Mouse (Mus musculus) MEL (cell line): ENCODE results near the gene Abca14.

Experiments
- CHD1 ChIP-seq: IDR thresholded peaks from 2 replicates; pipeline ENCODE4 v1.6.1; 2012; ENCODE audit warnings: low read depth, mild to moderate bottlenecking, inconsistent platforms, low read length, improper control_type of control experiment
- CTCF ChIP-seq, 3 experiments: IDR thresholded peaks in 2 of 3; conservative IDR thresholded peaks in 1 of 3; 2 replicates each; pipeline ENCODE4 v1.5.1; 2011 to 2012; ENCODE audit warnings: low read length in 3 of 3, low read depth in 2 of 3, mild to moderate bottlenecking in 2 of 3, improper control_type of control experiment in 1 of 3, inconsistent platforms in 1 of 3, mixed read lengths in 1 of 3, moderate library complexity in 1 of 3; ENCODE audit not compliant: control insufficient read depth in 1 of 3, insufficient read depth in 1 of 3, poor library complexity in 1 of 3, severe bottlenecking in 1 of 3
- E2F4 ChIP-seq: IDR thresholded peaks from 2 replicates; pipeline ENCODE4 v1.6.1; 2011; ENCODE audit warnings: low read depth, low read length, improper control_type of control experiment, borderline replicate concordance
- ETS1 ChIP-seq: IDR thresholded peaks from 2 replicates; pipeline ENCODE4 v1.6.1; 2012; ENCODE audit warnings: low read depth, mild to moderate bottlenecking, inconsistent platforms, low read length, improper control_type of control experiment, moderate library complexity
- POLR2AphosphoS2 ChIP-seq: IDR thresholded peaks from 2 replicates; pipeline ENCODE4 v1.6.1; 2011; ENCODE audit warnings: low read length, improper control_type of control experiment
- POLR2AphosphoS5 ChIP-seq: IDR thresholded peaks from 2 replicates; pipeline ENCODE4 v1.6.1; 2012; ENCODE audit warnings: low read depth, borderline replicate concordance, mild to moderate bottlenecking, inconsistent platforms, low read length, moderate library complexity, mixed read lengths
- SMC3 ChIP-seq: IDR thresholded peaks from 2 replicates; pipeline ENCODE4 v1.6.1; 2011; ENCODE audit warnings: low read depth, low read length, improper control_type of control experiment
- TCF12 ChIP-seq: IDR thresholded peaks from 2 replicates; pipeline ENCODE4 v1.6.1; 2014; ENCODE audit warnings: low read depth, mild to moderate bottlenecking, inconsistent platforms, low read length, improper control_type of control experiment, moderate library complexity

DNA sequence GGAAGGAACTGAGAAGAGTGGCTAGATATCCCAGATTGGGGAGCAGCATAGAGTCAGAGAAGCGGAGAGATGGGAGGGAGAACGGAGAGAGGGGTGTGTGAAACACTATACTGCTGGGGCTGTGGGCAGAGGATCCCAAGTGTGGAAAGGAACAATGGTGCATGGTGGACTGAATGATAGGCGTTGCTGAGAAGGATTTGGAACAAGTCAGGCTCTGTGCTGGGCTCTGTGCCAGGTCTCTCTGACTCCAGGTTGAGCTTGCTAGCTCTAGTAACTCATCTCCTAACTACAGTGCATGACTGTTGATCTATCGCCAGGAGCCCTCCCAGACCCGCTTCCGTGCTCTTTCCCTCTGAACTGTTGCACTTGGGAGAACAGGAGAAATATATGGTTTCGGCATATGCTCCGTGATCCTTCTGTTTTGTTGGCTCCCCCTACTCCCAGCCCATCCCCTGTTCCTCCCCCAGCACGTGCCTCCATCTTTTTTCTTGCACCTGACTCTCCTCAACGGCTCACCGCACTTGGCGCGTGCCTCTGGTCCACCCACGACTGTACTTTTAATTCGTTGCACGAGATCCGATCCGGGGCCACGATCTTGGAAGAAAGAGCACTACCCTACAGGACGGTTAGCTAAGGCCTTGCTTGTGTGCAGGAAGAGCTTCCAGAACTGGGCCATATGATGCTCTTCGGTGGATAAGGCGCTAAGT is 124.5 kb downstream of the Abca14 start, which contains the start of gene Abca15:
- no peak for TF ChIP-seq E2F4
- TF ChIP-seq POLR2AphosphoS2, result no peak
- no peak for TF ChIP-seq CTCF (IDR thresholded peaks at IDR 0.05 in 2 of 3, conservative IDR thresholded peaks at IDR 0.05 in 1 of 3; ENCODE audit: control insufficient read depth in 1 of 3, insufficient read depth in 1 of 3, low read depth in 2 of 3, low read length in 3 of 3, poor library complexity in 1 of 3, severe bottlenecking in 1 of 3)
- TF ChIP-seq ETS1, result no peak
- no peak for TF ChIP-seq CHD1
- no peak for TF ChIP-seq SMC3
- no peak for TF ChIP-seq POLR2AphosphoS5
- no peak for TF ChIP-seq TCF12
